In genomic region chr6:118755768-118756167, GRCm38 (mm10) we compare ENCODE assay signal across 23 mouse cellular contexts.
"Had no signal": no experiment of that assay in that cellular context is flagged by ENCODE, and none has a peak within 500 bp of the region (broad histone marks: within the 10 kb centered on the region; RNA-seq: fewer than 3 reads in every experiment).

No protein-coding gene starts in this region.

- H3K4me2 ChIP-seq: limb, embryonic 12.5 days; limb, embryonic 15.5 days; liver, embryonic 11.5 days; lung, embryonic 14.5 days; midbrain, embryonic 12.5 days; midbrain, embryonic 15.5 days; neural tube, embryonic 12.5 days; neural tube, embryonic 15.5 days had no signal

- H3K27ac ChIP-seq: kidney, postnatal 0 days; limb, embryonic 12.5 days; limb, embryonic 15.5 days; macrophage; midbrain, embryonic 12.5 days; midbrain, embryonic 15.5 days; neural tube, embryonic 12.5 days; neural tube, embryonic 15.5 days; stomach, postnatal 0 days had no signal

- H3K9me3 ChIP-seq: limb, embryonic 12.5 days; limb, embryonic 15.5 days; midbrain, embryonic 12.5 days; midbrain, embryonic 15.5 days; neural tube, embryonic 12.5 days; neural tube, embryonic 15.5 days had no signal

- H3K4me3 ChIP-seq: limb, embryonic 12.5 days; limb, embryonic 15.5 days; midbrain, embryonic 12.5 days; midbrain, embryonic 15.5 days; neural tube, embryonic 12.5 days; neural tube, embryonic 15.5 days had no signal

- H3K36me3 ChIP-seq: midbrain, embryonic 12.5 days; midbrain, embryonic 15.5 days; neural tube, embryonic 12.5 days had no signal

- H3K4me1 ChIP-seq: limb, embryonic 15.5 days; midbrain, embryonic 12.5 days; midbrain, embryonic 15.5 days had no signal

- DNase-seq: kidney, adult 18-20 months; kidney, postnatal 25 days; left cerebral cortex, postnatal 4 days; liver, postnatal 0 days; lung, embryonic 14.5 days; right cerebral cortex, adult 18-20 months; right cerebral cortex, postnatal 14 days; right cerebral cortex, postnatal 4 days; thymus, adult 2 months; thymus, postnatal 14 days; thymus, postnatal 4 days had no signal

- H3K9ac ChIP-seq: limb, embryonic 12.5 days; limb, embryonic 15.5 days; liver, embryonic 14.5 days; lung, embryonic 14.5 days; midbrain, embryonic 12.5 days; midbrain, embryonic 15.5 days; neural tube, embryonic 12.5 days; neural tube, embryonic 15.5 days had no signal

- ATAC-seq: liver, postnatal 0 days; lung, postnatal 0 days; midbrain, embryonic 15.5 days had no signal

- H3K27me3 ChIP-seq: limb, embryonic 12.5 days; limb, embryonic 15.5 days; midbrain, embryonic 12.5 days; midbrain, embryonic 15.5 days; neural tube, embryonic 12.5 days; neural tube, embryonic 15.5 days had no signal
